In genomic region chr16:36041625-36042020, GRCm38 (mm10) we compare ENCODE assay signal across 8 mouse cellular contexts. TPM values are rescaled to one million over a fixed set of nuclear protein-coding genes. Genes with fewer than 3 reads are reported as not detected.
A peak's percentile ranks its signal among the peaks of the same experiment; 100 is the strongest.
DNase-seq lines count a peak whose midpoint lies in the region; ATAC-seq and TF ChIP-seq lines count a peak whose summit lies in the region.

No protein-coding gene starts in this region.

- no peak for TF ChIP-seq POLR2A in spleen, adult 2 months (IDR thresholded peaks at IDR 0.05; ENCODE audit: low read depth, low read length)

- peak overlapping the region; percentile 84 for H3K4me3 ChIP-seq in erythroblast, embryonic 14.5 days (replicated peaks)
- peak overlapping the region; percentile 87 for H3K4me3 ChIP-seq in spleen, adult 2 months (ENCODE audit: extremely low read depth, insufficient read depth, insufficient read length)
- peak overlapping the region; percentile 68 for H3K4me3 ChIP-seq in limb, embryonic 13.5 days
- H3K4me3 ChIP-seq in stomach, embryonic 14.5 days (ENCODE audit: low read depth, low read length), result peak overlapping the region; percentile 69

- DNase-seq in spleen, adult 2 months (ENCODE audit: low read depth in 1 of 2, low spot score in 2 of 2), result no peak
- DNase-seq in spleen, adult 12 weeks (ENCODE audit: low spot score), result no peak
- DNase-seq in gastrocnemius, adult 8-10 months (ENCODE audit: low spot score in 2 of 2), result no peak
- DNase-seq in left cerebral cortex, postnatal 10 days (ENCODE audit: extremely low spot score in 1 of 2, low spot score in 2 of 2), result no peak

- H3K27me3 ChIP-seq in erythroblast, embryonic 14.5 days (ENCODE audit: control insufficient read depth), result no peaks in the 10 kb centered on the region
- no peaks in the 10 kb centered on the region for H3K27me3 ChIP-seq in spleen, adult 2 months (ENCODE audit: control insufficient read depth, insufficient read depth, low read length)
- H3K27me3 ChIP-seq in limb, embryonic 13.5 days, result no peaks in the 10 kb centered on the region
- no peaks in the 10 kb centered on the region for H3K27me3 ChIP-seq in stomach, embryonic 14.5 days (ENCODE audit: control insufficient read depth, insufficient read depth, low read length)

- no peak for ATAC-seq in erythroblast, adult 5-6 weeks (replicated peaks; ENCODE audit: low FRiP score, poor library complexity, severe bottlenecking)
- ATAC-seq in limb, embryonic 13.5 days (ENCODE audit: low FRiP score, low read depth), result no peak
- ATAC-seq in stomach, embryonic 14.5 days (ENCODE audit: insufficient number of reproducible peaks, insufficient read depth, low FRiP score, low read depth), result no peak

- intact Hi-C loops in left cerebral cortex, postnatal 10 days (cut with DNase I), result no loop called here

- peak overlapping the region; percentile 79 for H3K9ac ChIP-seq in limb, embryonic 13.5 days
- peak overlapping the region; percentile 51 for H3K9ac ChIP-seq in stomach, embryonic 14.5 days (replicated peaks; ENCODE audit: low read depth, low read length)

- 10% methylated on average over 11 of the region's 11 CpGs for WGBS in spleen, adult 2 months
- 26% methylated on average over 11 of the region's 11 CpGs for WGBS in limb, embryonic 13.5 days
- WGBS in stomach, embryonic 14.5 days, result 24% methylated on average over 11 of the region's 11 CpGs

- peak overlapping the region; percentile 67 for H3K4me2 ChIP-seq in limb, embryonic 13.5 days (replicated peaks)
- peak overlapping the region; percentile 62 for H3K4me2 ChIP-seq in stomach, embryonic 14.5 days (replicated peaks; ENCODE audit: low read depth, low read length)

- H3K27ac ChIP-seq in spleen, adult 2 months (ENCODE audit: insufficient read depth, low read length), result peak overlapping the region; percentile 87
- H3K27ac ChIP-seq in limb, embryonic 13.5 days, result peak overlapping the region; percentile 88
- peak overlapping the region; percentile 91 for H3K27ac ChIP-seq in stomach, embryonic 14.5 days (ENCODE audit: low read length)

- peaks cover 60% of the 10 kb centered on the region for H3K36me3 ChIP-seq in erythroblast, embryonic 14.5 days (ENCODE audit: control insufficient read depth)
- H3K36me3 ChIP-seq in spleen, adult 2 months (ENCODE audit: control insufficient read depth, insufficient read depth, low read length), result 0 out of 2 replicates have a peak, but pooled peaks cover under 1% of the 10 kb centered on the region
- H3K36me3 ChIP-seq in limb, embryonic 13.5 days, result peaks cover 45% of the 10 kb centered on the region
- H3K36me3 ChIP-seq in stomach, embryonic 14.5 days (ENCODE audit: control insufficient read depth, insufficient read depth, low read length), result peaks cover 19% of the 10 kb centered on the region

- H3K4me1 ChIP-seq in erythroblast, embryonic 14.5 days (ENCODE audit: control insufficient read depth), result peaks cover 30% of the 10 kb centered on the region
- H3K4me1 ChIP-seq in spleen, adult 2 months (ENCODE audit: control insufficient read depth, insufficient read depth, insufficient read length), result peaks cover 6% of the 10 kb centered on the region; the same call in 1 of the 2 replicates
- peaks cover 20% of the 10 kb centered on the region for H3K4me1 ChIP-seq in limb, embryonic 13.5 days
- H3K4me1 ChIP-seq in stomach, embryonic 14.5 days (ENCODE audit: control insufficient read depth, insufficient read depth, low read length), result peaks cover 4% of the 10 kb centered on the region; the same call in 1 of the 2 replicates

- no peaks in the 10 kb centered on the region for H3K9me3 ChIP-seq in erythroblast, embryonic 14.5 days (ENCODE audit: control insufficient read depth, low read length)
- H3K9me3 ChIP-seq in limb, embryonic 13.5 days, result no peaks in the 10 kb centered on the region
- H3K9me3 ChIP-seq in stomach, embryonic 14.5 days (ENCODE audit: control insufficient read depth, low read depth, low read length), result no peaks in the 10 kb centered on the region

- TF ChIP-seq CTCF in spleen, adult 2 months (IDR thresholded peaks at IDR 0.05; ENCODE audit: extremely low read depth, insufficient read depth, insufficient read length, insufficient replicate concordance), result no peak

RNA-seq across cellular contexts. Expression of gene Wdr5b, which starts 0.6 kb away (rescaled TPM):
- 0.02 and 0.03 TPM in 2 replicates for polyA plus RNA-seq in erythroblast, embryonic 14.5 days (2012)
- 1.7 and 8.6 TPM in 2 replicates for total RNA-seq in erythroblast, adult 5-6 weeks (2015; ENCODE audit: low replicate concordance)
- total RNA-seq in erythroblast, adult 5-6 weeks (2017; ENCODE audit: low replicate concordance), result 2.6 and 3.7 TPM in 2 replicates
- 1.7 TPM in 2 replicates for polyA plus RNA-seq in spleen, adult 2 months (2012; rRNA removed)
- polyA plus RNA-seq in limb, embryonic 13.5 days (2015; fragmentation: Nextera tagmentation; extraction: Ambion mirVana), result 11.1 and 11.4 TPM in 2 replicates
- 10.4 and 11.9 TPM in 2 replicates for polyA plus RNA-seq in stomach, embryonic 14.5 days (2014; fragmentation: Nextera tagmentation; extraction: Ambion mirVana)
- total RNA-seq in gastrocnemius, adult 8-10 months (2022), result 1 to 10 TPM; 2.3 to 3.0 (median 2.5) TPM
- 1 to 10 TPM; 4.7 to 5.7 TPM for total RNA-seq in left cerebral cortex, postnatal 10 days (2021)

RNA-seq across cellular contexts. Expression of gene Fam162a, which starts 29.8 kb away (rescaled TPM):
- polyA plus RNA-seq in erythroblast, embryonic 14.5 days (2012), result 5.7 and 7.9 TPM in 2 replicates
- 13.0 and 31.1 TPM in 2 replicates for total RNA-seq in erythroblast, adult 5-6 weeks (2015; ENCODE audit: low replicate concordance)
- 8.1 and 37.1 TPM in 2 replicates for total RNA-seq in erythroblast, adult 5-6 weeks (2017; ENCODE audit: low replicate concordance)
- 13.6 and 15.2 TPM in 2 replicates for polyA plus RNA-seq in spleen, adult 2 months (2012; rRNA removed)
- polyA plus RNA-seq in limb, embryonic 13.5 days (2015; fragmentation: Nextera tagmentation; extraction: Ambion mirVana), result 413 and 417 TPM in 2 replicates
- polyA plus RNA-seq in stomach, embryonic 14.5 days (2014; fragmentation: Nextera tagmentation; extraction: Ambion mirVana), result 395 and 400 TPM in 2 replicates
- total RNA-seq in gastrocnemius, adult 8-10 months (2022), result 100 to 1,000 TPM; 112 to 134 (median 121) TPM
- 10 to 100 TPM; 68.0 to 72.2 TPM for total RNA-seq in left cerebral cortex, postnatal 10 days (2021)

RNA-seq across cellular contexts. Expression of gene Ccdc58, which starts 29.9 kb away (rescaled TPM):
- polyA plus RNA-seq in erythroblast, embryonic 14.5 days (2012), result 0.13 and 0.17 TPM in 2 replicates
- 4.8 and 21.3 TPM in 2 replicates for total RNA-seq in erythroblast, adult 5-6 weeks (2015; ENCODE audit: low replicate concordance)
- 2.6 and 10.6 TPM in 2 replicates for total RNA-seq in erythroblast, adult 5-6 weeks (2017; ENCODE audit: low replicate concordance)
- 2.4 and 2.6 TPM in 2 replicates for polyA plus RNA-seq in spleen, adult 2 months (2012; rRNA removed)
- 87.5 and 91.8 TPM in 2 replicates for polyA plus RNA-seq in limb, embryonic 13.5 days (2015; fragmentation: Nextera tagmentation; extraction: Ambion mirVana)
- 71.0 and 85.7 TPM in 2 replicates for polyA plus RNA-seq in stomach, embryonic 14.5 days (2014; fragmentation: Nextera tagmentation; extraction: Ambion mirVana)
- total RNA-seq in gastrocnemius, adult 8-10 months (2022), result 10 to 100 TPM; 15.3 to 33.5 (median 22.2) TPM
- total RNA-seq in left cerebral cortex, postnatal 10 days (2021), result 10 to 100 TPM; 20.0 to 23.5 TPM

Comparison
In these comparisons a context has a peak if more than half of its experiments do, and no peak if none do; other contexts are left out.
1. RNA of gene Fam162a, which starts 29.8 kb away (polyA plus RNA-seq): 413 to 417 TPM in limb, embryonic 13.5 days and 395 to 400 TPM in stomach, embryonic 14.5 days; 13.6 to 15.2 TPM in spleen, adult 2 months and 5.7 to 7.9 TPM in erythroblast, embryonic 14.5 days; every median in the first group is over 10 times any median in the second.
2. RNA of gene Ccdc58, which starts 29.9 kb away (polyA plus RNA-seq): 87.5 to 91.8 TPM in limb, embryonic 13.5 days and 71.0 to 85.7 TPM in stomach, embryonic 14.5 days; 2.4 to 2.6 TPM in spleen, adult 2 months and 0.13 to 0.17 TPM in erythroblast, embryonic 14.5 days; every median in the first group is over 10 times any median in the second.
3. Peak in every context shown above with its lines, with median percentiles within 50 percentile points of each other: H3K4me3 ChIP-seq and H3K27ac ChIP-seq.